Mouse (Mus musculus): ENCODE results near the gene 1190005I06Rik.

Gene 1190005I06Rik

GRCm38 (mm10) chr8:120614491-120614890 lies 32.9 kb downstream of the 1190005I06Rik start:
- ChIA-PET POLR2A (no interaction called here), CTCF (interaction anchor here in 2 of 4 experiments (0.6 to 1.7 kb wide), 4 partner anchors 12 to 287 kb away, joined by 3 to 7 read pairs (median 5); no protein-coding TSS in a partner anchor)

GRCm38 (mm10) chr8:120610824-120611223 lies 36.6 kb downstream of the 1190005I06Rik start:
- CTCF ChIA-PET: interaction anchor here (0.6 to 3.6 kb wide), 14 partner anchors 11 to 432 kb away, joined by 3 to 19 read pairs (median 3); no protein-coding TSS in a partner anchor
- POLR2A ChIA-PET: interaction anchor here in 2 of 4 experiments (1.4 to 2.1 kb wide), 5 partner anchors 8 to 22 kb away, joined by 3 to 6 read pairs (median 5); partner anchors contain the start of gene Gins2 (in 1 of the 2)

GRCm38 (mm10) chr8:120607885-120608284 lies 39.5 kb downstream of the 1190005I06Rik start:
- ChIA-PET CTCF (interaction anchor here in 3 of 4 experiments (0.8 to 3.6 kb wide), 11 partner anchors 8 to 326 kb away, joined by 3 to 18 read pairs (median 4); no protein-coding TSS in a partner anchor), POLR2A (interaction anchor here in 2 of 4 experiments (1.0 to 1.1 kb wide), 2 partner anchors 11 to 73 kb away, joined by 3 read pairs; no protein-coding TSS in a partner anchor)

GRCm38 (mm10) chr8:120607460-120607859 lies 40.0 kb downstream of the 1190005I06Rik start:
- POLR2A ChIA-PET: interaction anchor here in 1 of 4 experiments (0.6 kb wide), 1 partner anchor 65 kb away, joined by 3 read pairs; no protein-coding TSS in a partner anchor
- CTCF ChIA-PET: interaction anchor here in 1 of 4 experiments (1.0 kb wide), 1 partner anchor 11 kb away, joined by 4 read pairs; no protein-coding TSS in a partner anchor

- ChIA-PET CTCF (interaction anchor here in 3 of 4 experiments (0.6 to 1.6 kb wide), 25 partner anchors 8 to 424 kb away, joined by 3 to 16 read pairs (median 4); partner anchors contain the start of gene Gins2 (in 1 of the 3)), POLR2A (interaction anchor here in 3 of 4 experiments (0.6 to 1.4 kb wide), 21 partner anchors 9 to 302 kb away, joined by 3 to 12 read pairs (median 3); partner anchors contain the start of gene Gins2 (in 2 of the 3))
These were observed 44.8 kb downstream of the 1190005I06Rik start for GRCm38 (mm10) chr8:120602672-120603071.

- POLR2A ChIA-PET: interaction anchor here (0.6 to 1.4 kb wide), 10 partner anchors 11 to 789 kb away, joined by 3 to 9 read pairs (median 4); no protein-coding TSS in a partner anchor
- CTCF ChIA-PET: interaction anchor here (0.5 to 2.2 kb wide), 74 partner anchors 9 to 1898 kb away, joined by 3 to 23 read pairs (median 4); partner anchors contain the start of genes Gins2 (in 2 of the 4) and Fam92b (in 1 of the 4)
These were observed 47.9 kb downstream of the 1190005I06Rik start for GRCm38 (mm10) chr8:120599504-120599903.

- ChIA-PET CTCF (interaction anchor here (0.6 to 2.2 kb wide), 23 partner anchors 9 to 279 kb away, joined by 3 to 20 read pairs (median 5); partner anchors contain the start of gene Gins2 (in 2 of the 4)), POLR2A (interaction anchor here in 2 of 4 experiments (1.2 to 1.4 kb wide), 3 partner anchors 10 to 24 kb away, joined by 3 read pairs; no protein-coding TSS in a partner anchor)
These were observed 48.9 kb downstream of the 1190005I06Rik start for GRCm38 (mm10) chr8:120598579-120598978.

GRCm38 (mm10) chr8:120595963-120596362 lies 51.5 kb downstream of the 1190005I06Rik start:
- ChIA-PET POLR2A (interaction anchor here in 3 of 4 experiments (0.5 to 1.5 kb wide), 10 partner anchors 12 to 276 kb away, joined by 3 to 4 read pairs (median 3); no protein-coding TSS in a partner anchor), CTCF (interaction anchor here (0.6 to 4.4 kb wide), 113 partner anchors 9 to 1212 kb away, joined by 3 to 36 read pairs (median 4); partner anchors contain the start of genes Cox4i1 (in 1 of the 4), Fam92b (in 1 of the 4) and Gm27021 (in 1 of the 4))

- ChIA-PET POLR2A (interaction anchor here in 3 of 4 experiments (0.6 to 0.8 kb wide), 3 partner anchors 13 to 194 kb away, joined by 3 to 4 read pairs (median 3); no protein-coding TSS in a partner anchor), CTCF (interaction anchor here (0.5 to 4.4 kb wide), 78 partner anchors 8 to 1267 kb away, joined by 3 to 36 read pairs (median 4); no protein-coding TSS in a partner anchor)
These were observed 52.9 kb downstream of the 1190005I06Rik start for GRCm38 (mm10) chr8:120594571-120594970.

GRCm38 (mm10) chr8:120591587-120592292 lies 55.7 kb downstream of the 1190005I06Rik start:
- ChIA-PET POLR2A (interaction anchor here in 2 of 4 experiments (0.6 to 1.2 kb wide), 5 partner anchors 9 to 224 kb away, joined by 3 read pairs; no protein-coding TSS in a partner anchor), CTCF (interaction anchor here in 1 of 4 experiments (1.1 to 1.5 kb wide), 3 partner anchors 21 to 265 kb away, joined by 3 to 5 read pairs (median 5); no protein-coding TSS in a partner anchor)

- ChIA-PET POLR2A (interaction anchor here (0.6 to 1.9 kb wide), 24 partner anchors 11 to 302 kb away, joined by 3 to 12 read pairs (median 4); partner anchors contain the start of gene Irf8 (in 1 of the 4)), CTCF (interaction anchor here (0.6 to 1.9 kb wide), 18 partner anchors 9 to 1166 kb away, joined by 3 to 13 read pairs (median 5); no protein-coding TSS in a partner anchor)
These were observed 57.5 kb downstream of the 1190005I06Rik start for GRCm38 (mm10) chr8:120589921-120590320.

- ChIA-PET CTCF (interaction anchor here (0.5 to 1.9 kb wide), 29 partner anchors 10 to 1166 kb away, joined by 3 to 13 read pairs (median 4); no protein-coding TSS in a partner anchor), POLR2A (interaction anchor here (0.5 to 1.9 kb wide), 52 partner anchors 10 to 474 kb away, joined by 3 to 12 read pairs (median 3); partner anchors contain the start of genes Fam92b (in 1 of the 4), Gse1 (in 1 of the 4) and Irf8 (in 1 of the 4))
These were observed 58.3 kb downstream of the 1190005I06Rik start, which contains the start of gene Gins2 for GRCm38 (mm10) chr8:120588908-120589771. Gene Gins2 (minus strand): TSS chr8:120589304.

GRCm38 (mm10) chr8:120585521-120585920 lies 61.9 kb downstream of the 1190005I06Rik start:
- POLR2A ChIA-PET: interaction anchor here in 2 of 4 experiments (0.6 to 11.1 kb wide), 7 partner anchors 8 to 53 kb away, joined by 3 to 67 read pairs (median 3); no protein-coding TSS in a partner anchor

GRCm38 (mm10) chr8:120581811-120582210 lies 65.6 kb downstream of the 1190005I06Rik start:
- CTCF ChIA-PET: interaction anchor here (0.6 to 2.2 kb wide), 12 partner anchors 10 to 262 kb away, joined by 3 to 11 read pairs (median 5); no protein-coding TSS in a partner anchor
- POLR2A ChIA-PET: interaction anchor here (0.6 to 11.1 kb wide), 9 partner anchors 9 to 28 kb away, joined by 3 to 67 read pairs (median 3); no protein-coding TSS in a partner anchor

More at GRCm38 (mm10) chr8:120585521-120585920, 61.9 kb downstream of the 1190005I06Rik start:
- CTCF ChIA-PET: interaction anchor here in 3 of 4 experiments (0.9 to 3.2 kb wide), 4 partner anchors 11 to 15 kb away, joined by 3 to 11 read pairs (median 5); no protein-coding TSS in a partner anchor

- POLR2A ChIA-PET: interaction anchor here in 3 of 4 experiments (0.9 to 11.1 kb wide), 9 partner anchors 9 to 21 kb away, joined by 3 to 67 read pairs (median 3); no protein-coding TSS in a partner anchor
- CTCF ChIA-PET: interaction anchor here (0.6 to 2.2 kb wide), 11 partner anchors 10 to 262 kb away, joined by 3 to 11 read pairs (median 5); no protein-coding TSS in a partner anchor
These were observed 66.1 kb downstream of the 1190005I06Rik start for GRCm38 (mm10) chr8:120581329-120581728.

- ChIA-PET POLR2A (interaction anchor here in 3 of 4 experiments (0.9 to 11.1 kb wide), 6 partner anchors 10 to 28 kb away, joined by 3 to 67 read pairs (median 4); no protein-coding TSS in a partner anchor), CTCF (interaction anchor here in 3 of 4 experiments (0.6 to 1.9 kb wide), 7 partner anchors 9 to 952 kb away, joined by 3 to 11 read pairs (median 4); no protein-coding TSS in a partner anchor)
These were observed 67.0 kb downstream of the 1190005I06Rik start for GRCm38 (mm10) chr8:120580336-120581000.
